Mouse (Mus musculus) heart, postnatal 10 days (tissue): ENCODE measurements around the gene Inpp5d. TPM values are rescaled to one million over a fixed set of nuclear protein-coding genes. Genes with fewer than 3 reads are reported as not detected.

Experiments used
- DNase-seq, 2 experiments: peaks; one replicate each; pipeline ENCODE4 v3.0.0; 2021
- intact Hi-C: fragments of 180-260 bp; cut with DNase I; formaldehyde crosslinking; loops from one replicate; pipeline ENCODE4 v1.15.1; 2025
- total RNA-seq, 2 experiments: library from RNA; stranded (reverse); gene quantifications; 2 replicates each; pipeline ENCODE4 v1.2.3; 2021

Gene Inpp5d
- 10 to 100 TPM; 13.6 to 17.4 TPM for total RNA-seq

DNA sequence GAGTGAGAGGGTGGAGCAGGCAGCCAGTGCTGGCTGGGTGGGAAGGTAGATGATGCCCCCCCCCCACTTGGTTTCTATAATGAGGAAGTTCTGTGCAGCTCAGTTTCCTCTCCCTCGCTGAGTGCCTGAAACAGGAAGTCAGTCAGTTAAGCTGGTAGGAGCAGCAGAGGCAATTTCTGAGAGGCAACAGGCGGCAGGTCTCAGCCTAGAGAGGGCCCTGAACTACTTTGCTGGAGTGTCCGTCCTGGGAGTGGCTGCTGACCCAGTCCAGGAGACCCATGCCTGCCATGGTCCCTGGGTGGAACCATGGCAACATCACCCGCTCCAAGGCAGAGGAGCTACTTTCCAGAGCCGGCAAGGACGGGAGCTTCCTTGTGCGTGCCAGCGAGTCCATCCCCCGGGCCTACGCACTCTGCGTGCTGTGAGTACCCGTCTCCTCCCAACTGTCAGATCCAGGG is at the start of gene Inpp5d:
Inpp5d (plus strand) TSS at position 102 of the 458 bp plus-strand sequence.
- intact Hi-C loops = loop anchor here (2.0 kb wide), 1 partner anchor 39 kb away; no protein-coding TSS in a partner anchor
- peak; percentile 40 to 53 for DNase-seq

DNA sequence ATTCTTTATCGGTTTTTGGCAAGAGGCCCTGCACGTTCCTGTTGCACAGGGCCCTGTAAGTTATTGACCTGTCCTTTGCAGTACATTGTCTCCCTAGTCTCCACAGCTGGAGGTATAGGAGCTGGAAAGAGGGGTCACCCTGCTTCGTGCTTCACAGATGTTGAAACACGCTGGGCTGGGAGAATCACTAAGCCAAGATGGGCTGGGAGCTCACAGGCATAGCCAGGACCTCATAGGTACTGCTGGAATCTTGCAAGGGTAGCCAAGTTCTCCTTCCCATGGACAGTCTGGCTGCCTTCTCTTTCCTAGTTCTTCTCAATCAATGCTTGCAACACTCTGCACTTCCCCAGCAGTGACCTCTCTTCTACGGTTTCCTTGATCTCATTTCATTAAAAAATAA is 46.9 kb upstream of the Inpp5d start:
- intact Hi-C loops = no loop called here

DNA sequence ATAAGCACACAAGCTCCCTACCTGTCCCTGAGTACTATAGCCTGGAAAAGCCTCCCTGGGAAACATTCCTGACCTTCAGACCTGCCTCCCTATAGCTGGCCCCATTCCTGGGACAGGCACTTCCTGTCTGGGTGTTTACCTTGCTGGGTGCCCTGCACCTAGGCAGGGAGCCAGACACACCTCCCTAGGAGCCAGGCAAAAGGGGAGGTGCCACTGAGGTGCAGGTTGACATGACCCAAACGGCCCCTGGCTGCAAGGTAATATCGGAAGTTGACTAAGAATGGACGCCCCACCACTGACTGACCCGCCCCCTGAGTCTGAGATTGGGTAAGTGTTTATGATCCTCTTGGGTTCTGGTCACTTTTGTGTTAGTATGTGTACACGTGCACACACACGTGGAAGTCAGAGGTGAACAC is 46.3 kb upstream of the Inpp5d start, which contains the start of gene Ngef:
Ngef (minus strand) TSS at position 71 of the 416 bp plus-strand sequence.
- intact Hi-C loops = no loop called here
- DNase-seq = no peak

More for the DNA sequence above, 46.9 kb upstream of the Inpp5d start:
- DNase-seq = no peak

DNA sequence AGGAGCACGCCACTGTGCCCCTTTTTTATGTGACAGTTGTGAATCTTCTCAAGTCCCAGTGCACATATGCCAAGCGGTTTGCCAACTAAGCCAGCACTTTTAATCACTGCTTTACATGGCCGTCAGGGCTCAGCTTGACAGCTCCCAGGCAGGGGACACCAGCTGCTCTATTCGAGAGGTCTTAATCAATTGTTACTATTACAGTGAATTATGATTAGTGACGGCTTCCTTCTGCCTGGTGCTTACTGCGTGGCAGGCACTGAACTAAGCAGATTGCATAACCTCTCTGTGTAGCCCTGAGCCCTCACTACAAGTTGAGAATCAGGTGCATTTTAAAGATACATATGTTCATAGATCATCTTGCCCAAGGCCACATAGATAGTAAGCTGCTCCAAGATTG is 45.8 kb upstream of the Inpp5d start:
- intact Hi-C loops = no loop called here
- DNase-seq = no peak

DNA sequence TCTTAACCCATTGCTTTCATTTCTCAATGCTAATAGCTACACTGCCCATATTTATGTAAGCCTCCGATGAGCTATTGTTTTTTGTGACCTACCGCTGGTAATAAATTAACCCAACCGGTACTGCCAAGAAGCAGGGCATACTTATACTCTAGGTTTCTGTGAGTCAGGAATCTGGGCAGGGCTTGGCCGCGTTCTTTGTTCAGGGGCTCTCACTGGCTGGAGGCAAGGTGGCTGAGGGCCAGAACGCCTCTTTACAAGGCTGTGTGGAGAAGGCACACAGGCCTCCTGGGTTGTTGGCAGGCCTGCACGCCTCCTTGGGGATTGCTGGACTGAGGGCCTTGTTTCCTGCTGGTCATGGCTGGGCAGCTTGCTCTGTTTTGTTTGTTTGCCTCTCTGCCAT is 45.3 kb upstream of the Inpp5d start:
- intact Hi-C loops = no loop called here
- peak; percentile 60 to 62 for DNase-seq

DNA sequence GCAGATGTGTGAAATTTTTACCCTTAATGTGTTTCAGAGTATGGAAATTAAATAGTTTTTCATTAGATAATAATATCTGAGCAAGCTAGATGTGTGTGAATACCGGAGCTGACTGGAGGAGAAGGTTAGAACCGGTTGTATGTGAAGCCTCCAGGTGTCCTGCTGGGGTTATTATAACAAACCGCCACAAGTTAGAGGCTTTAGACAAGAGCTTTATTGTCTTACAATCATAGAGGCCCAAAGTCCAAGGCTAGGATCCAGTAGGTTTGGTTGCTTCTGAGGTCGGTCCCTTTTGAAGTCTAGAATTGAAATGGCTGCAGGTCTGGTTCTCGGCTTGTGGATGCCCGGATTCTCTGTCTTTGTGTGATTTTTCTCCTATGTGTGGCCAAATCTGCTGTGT is 41.1 kb upstream of the Inpp5d start:
- intact Hi-C loops = no loop called here
- DNase-seq = no peak

DNA sequence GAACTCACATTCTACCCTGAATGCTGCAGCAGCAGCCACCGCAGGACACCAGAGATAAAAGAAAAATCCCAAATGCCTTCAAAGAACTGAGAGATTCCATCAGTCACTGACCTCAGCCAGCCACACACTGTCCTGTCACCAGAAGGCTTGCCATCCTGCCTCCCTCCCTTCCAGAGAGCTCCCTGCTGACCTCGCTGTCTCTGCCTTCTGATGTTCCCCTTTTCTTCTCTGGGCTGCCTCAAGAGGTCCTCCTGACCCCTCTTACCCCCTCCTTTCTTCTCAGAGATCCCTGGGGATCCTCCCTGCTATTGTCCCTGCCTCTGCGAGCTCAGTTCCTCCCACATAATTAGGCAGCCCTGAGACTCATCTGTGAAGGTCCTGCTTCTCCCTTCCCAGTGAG is 39.3 kb upstream of the Inpp5d start:
- intact Hi-C loops = no loop called here
- DNase-seq = no peak

DNA sequence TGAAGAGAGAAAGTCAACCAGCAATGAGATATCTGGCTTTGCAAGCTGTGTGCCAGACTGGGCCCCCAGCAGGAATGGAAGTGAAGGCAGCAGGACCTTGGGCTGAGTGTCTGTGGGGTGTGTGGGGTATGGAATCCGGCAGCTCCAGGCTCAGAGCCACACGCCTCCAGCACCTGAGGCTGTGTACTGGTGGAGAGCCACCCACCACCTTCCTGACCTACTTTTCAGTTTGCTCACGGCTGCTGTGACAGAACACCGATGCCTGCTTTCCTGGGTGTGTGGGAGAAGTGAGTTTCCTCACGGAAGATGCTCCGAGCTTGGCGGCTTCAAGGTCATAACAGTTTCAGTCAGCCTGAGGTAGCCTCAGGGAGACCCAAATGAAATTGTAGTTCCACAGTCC is 30.9 kb upstream of the Inpp5d start:
- intact Hi-C loops = no loop called here
- DNase-seq = no peak

DNA sequence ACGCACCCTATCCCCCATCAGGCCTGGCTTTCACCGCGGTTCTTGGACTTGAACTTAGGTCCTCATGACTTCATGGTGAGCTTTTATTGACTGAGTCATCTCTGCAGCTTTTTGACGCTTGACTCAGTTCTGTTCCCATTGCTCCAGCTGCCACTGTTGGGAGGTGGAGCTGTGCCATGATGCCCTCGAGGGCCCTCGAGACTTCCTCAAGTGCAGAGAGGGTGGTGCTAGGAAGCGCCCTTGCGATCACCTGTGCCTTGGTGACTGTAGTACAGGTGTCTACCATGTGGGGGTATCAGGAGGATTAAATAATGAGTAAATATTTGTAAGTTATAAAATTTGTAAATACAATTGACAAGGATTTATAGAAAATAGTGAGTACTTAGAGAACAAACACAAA is 30.1 kb upstream of the Inpp5d start:
- intact Hi-C loops = no loop called here
- no peak for DNase-seq

DNA sequence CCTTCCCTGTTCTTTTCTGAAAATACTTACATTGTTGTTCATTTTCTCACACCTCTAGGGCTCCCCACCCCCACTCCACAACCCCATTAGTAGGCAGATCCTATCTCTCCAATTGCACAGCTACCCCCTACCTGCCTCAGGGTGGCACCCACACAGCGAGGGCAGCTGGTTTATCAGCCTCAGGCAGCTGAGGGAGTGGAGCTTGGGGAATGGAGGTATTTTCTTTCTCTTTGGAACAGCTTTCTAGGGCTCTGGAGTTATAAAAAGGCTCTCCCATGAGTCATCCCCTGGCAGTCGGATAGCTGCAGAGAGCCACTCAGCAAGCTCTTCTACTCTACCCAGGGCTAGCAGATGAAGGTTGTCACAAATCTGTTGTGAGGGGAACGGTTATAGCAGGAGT is 25.9 kb upstream of the Inpp5d start:
- intact Hi-C loops = no loop called here
- peak; percentile 36 to 42 for DNase-seq

DNA sequence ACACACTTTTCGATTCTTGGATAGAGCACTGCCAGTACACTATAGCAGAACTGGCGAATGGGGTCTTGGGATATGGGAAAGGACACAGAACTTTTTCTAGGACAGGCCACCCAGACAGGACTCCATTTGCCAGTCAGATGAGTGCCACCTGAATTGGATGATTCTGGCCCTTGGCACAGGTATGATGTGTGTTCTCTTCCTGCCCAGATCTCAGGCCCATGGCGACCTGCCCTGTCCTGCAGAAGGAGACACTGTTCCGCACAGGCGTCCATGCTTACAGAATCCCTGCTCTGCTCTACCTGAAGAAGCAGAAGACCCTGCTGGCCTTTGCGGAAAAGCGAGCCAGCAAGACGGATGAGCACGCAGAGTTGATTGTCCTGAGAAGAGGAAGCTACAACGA is 25.4 kb upstream of the Inpp5d start:
- intact Hi-C loops = no loop called here
- DNase-seq = no peak

DNA sequence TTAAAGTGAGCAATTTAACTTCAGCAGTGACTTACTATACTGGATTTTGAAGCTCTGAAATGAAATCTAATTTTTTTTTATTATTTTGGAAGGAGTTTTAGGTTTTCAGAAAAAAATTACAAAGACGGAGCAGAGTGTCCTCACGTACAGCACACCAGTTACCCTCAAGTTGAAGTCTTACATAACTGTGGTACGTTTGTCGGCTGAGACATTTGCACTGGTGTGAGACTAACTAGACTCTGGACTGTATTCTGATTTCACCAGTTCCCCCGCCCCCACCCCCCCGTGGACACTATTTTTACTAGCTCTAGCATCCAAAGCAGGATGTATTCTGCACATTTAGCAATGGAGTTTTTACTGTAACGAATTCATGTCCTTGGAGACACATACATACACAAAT is 19.6 kb upstream of the Inpp5d start:
- intact Hi-C loops = no loop called here
- no peak for DNase-seq

DNA sequence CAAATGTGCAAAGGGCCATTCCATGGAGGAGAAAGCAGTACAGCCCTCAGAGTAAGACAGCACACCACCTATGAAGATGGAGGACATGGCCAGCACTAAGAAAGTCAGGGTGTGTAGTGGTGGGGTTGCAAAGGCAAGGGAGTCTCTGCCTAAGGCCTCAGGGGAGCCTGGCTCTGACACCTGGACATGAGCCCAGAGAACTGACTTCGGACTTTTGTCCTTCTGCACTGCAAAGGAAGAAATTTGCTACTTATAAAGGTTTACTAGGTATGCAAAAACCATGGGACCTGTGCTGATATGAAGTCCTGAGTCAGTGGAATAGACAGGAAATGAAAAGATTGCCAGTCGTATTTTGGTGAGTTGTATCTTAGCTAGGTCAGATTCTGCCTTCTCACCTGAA is 18.3 kb upstream of the Inpp5d start:
- no peak for DNase-seq
- intact Hi-C loops = no loop called here

DNA sequence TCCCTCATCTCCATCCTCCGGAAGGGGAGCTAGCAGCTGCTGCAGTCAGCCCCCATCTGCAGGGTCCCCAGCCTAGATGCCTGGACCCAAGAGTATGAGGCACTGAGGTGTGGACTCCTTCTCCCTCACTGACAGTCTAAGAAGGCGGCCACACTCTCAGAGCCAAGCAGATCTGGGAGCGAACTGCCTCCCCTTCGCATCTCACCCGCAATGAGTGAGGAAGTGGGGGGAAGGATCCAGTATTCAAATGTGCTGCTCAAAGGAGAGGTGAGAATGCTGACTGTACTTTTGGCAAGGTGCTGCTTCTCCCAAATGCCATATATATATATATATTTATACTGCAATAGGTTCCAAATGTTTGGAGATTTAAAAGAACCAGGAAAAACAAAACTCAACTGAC is 16.7 kb upstream of the Inpp5d start:
- DNase-seq = no peak
- intact Hi-C loops = no loop called here

DNA sequence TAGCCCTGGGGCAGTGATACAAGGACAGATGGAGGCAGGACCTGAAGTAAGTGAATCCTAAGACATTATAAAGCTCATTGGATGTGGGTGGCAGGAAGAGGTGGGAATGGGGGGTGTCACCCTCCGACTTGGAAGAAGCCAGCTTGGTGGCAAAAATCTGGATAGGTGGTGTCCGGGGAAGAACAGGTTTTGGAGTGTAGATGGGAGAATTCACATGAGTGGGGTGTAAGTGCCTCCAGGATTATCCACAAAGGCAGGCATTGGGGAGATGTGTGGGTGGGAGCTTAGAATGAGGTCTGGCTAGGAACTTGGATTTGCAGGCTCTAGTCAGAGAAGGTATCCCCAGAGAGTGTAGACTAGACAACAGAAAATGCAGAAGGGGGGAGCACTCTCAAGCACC is 14.8 kb upstream of the Inpp5d start:
- no peak for DNase-seq

DNA sequence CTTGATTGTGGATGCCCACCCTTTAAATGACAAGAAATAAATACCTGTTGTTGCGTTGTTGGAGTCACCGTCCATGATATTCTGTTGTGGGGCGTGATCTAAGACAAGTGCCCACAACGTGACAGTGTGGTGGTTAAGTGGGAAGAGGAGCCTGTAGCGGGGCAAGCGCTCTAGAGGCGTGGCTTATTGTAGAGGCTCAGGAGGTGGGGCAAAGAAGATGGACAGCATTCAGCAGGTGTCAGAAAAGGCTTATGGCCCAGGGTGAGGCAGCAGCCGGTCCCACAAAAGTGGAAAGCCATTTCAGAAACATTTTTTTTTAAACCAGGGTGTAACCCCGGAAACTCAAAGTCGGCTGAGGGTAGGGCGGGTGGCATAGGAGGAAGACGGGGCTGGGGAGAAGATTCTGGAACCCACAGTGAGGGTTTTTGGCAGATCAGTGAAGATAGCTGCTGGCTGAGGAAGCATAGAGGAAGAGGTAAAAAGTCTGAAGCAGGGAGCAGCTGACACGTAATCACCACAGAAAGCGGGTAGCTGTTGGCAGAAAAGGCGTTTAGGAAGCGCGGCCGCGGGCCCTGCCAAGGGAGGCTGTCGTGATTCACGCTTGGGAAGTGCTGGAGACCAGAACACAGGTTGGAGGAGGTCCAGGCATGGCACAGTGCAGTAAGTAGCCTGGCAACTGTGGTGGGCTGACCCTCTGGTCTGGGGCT is 12.6 kb upstream of the Inpp5d start:
- intact Hi-C loops = loop anchor here (5.0 kb wide), 2 partner anchors 135 to 160 kb away; partner anchors contain the start of gene Snorc
- peak; percentile 43 to 55 for DNase-seq

More for the DNA sequence above, 14.8 kb upstream of the Inpp5d start:
- intact Hi-C loops = loop anchor here (5.0 kb wide), 2 partner anchors 133 to 158 kb away; partner anchors contain the start of gene Snorc

DNA sequence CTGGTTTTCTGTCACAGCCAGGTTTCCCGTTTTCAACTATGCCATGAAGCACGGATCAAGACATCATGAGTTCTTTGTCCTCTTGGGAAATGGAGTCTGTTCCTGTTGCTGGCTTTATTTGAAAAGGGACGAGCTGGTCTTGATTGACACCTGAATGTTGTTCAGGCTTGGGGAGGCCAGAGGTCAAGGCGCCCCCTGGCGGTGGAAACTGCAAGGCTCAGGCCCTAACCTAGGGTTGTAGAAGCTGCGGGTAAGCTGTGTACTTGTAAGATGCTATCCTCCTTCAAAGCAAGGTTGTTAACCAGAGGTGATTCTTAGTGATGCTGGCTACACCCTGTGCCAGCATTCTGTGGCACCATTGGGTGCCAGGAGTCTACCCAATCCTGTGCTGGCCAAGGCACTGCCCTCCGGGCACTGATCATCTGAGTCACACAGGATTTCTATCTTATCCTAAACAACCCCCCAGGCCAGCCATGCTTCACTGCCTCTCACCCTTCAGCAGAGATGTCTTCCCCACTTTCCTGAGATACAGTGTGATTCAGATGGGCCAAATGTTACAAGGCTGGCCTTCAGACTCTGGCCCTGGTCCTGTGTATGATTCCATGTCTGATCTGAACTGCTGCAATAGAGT is 11.6 kb upstream of the Inpp5d start:
- peak; percentile 37 to 68 for DNase-seq

DNA sequence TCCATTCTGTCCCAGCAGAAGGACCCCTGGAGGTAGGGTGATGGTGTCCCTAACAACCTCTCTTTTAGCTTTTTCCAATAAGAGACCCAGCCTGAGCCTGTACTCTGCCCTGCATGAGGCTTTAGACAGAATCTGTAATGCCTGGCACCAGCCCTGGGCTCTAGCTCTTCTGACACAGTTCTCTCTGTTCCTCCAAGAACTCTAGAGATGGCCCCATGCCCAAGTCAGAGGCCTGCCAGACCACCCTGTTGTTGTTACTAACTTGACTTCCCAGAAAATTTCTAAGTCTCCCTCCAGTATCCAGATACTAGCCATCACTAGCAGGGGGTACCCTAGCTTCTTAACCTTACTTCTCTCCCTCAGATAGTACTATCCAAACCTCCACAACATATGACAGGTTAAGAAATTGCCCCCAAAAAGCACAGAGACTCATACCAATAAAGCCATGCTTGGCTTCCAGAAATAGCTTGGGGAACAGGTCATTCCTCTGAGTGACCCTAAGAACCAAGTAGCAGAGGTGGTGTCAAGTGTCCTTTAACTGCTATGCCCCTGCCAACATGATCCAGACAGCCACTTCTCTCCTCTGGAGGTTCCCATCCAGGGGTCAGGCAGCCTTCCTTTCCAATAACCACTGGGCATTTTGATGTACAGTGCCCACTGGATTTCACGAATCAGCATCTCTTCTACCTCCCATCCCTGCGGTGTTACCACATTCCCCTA is 5.4 kb upstream of the Inpp5d start:
- intact Hi-C loops = no loop called here
- DNase-seq = peak in 1 of 2 experiments; percentile 10

More for the DNA sequence above, 11.6 kb upstream of the Inpp5d start:
- intact Hi-C loops = loop anchor here (5.0 kb wide), 2 partner anchors 136 to 161 kb away; partner anchors contain the start of gene Snorc

DNA sequence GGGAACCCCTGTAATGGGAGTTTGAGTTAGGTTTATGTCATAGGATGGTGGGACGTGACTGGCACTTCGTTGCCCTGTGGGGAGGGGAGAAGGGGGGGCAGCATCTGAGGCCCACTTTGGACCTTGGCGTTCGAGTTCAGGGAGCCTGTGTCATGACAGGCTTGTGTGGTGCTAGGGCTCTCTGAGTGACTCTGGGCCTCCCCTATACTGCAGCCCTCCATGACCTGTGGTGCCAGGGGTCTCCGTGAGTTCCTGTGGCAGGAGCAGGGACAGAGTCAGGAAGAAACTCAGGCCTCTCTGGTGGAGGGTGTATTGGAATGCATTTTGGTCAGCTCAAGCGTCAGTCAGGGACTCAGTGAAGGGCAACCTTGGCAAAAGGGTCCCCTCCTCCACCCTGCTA is 581 bp downstream of the Inpp5d start:
- no peak for DNase-seq
- intact Hi-C loops = loop anchor here (2.0 kb wide), 1 partner anchor 38 kb away; no protein-coding TSS in a partner anchor

DNA sequence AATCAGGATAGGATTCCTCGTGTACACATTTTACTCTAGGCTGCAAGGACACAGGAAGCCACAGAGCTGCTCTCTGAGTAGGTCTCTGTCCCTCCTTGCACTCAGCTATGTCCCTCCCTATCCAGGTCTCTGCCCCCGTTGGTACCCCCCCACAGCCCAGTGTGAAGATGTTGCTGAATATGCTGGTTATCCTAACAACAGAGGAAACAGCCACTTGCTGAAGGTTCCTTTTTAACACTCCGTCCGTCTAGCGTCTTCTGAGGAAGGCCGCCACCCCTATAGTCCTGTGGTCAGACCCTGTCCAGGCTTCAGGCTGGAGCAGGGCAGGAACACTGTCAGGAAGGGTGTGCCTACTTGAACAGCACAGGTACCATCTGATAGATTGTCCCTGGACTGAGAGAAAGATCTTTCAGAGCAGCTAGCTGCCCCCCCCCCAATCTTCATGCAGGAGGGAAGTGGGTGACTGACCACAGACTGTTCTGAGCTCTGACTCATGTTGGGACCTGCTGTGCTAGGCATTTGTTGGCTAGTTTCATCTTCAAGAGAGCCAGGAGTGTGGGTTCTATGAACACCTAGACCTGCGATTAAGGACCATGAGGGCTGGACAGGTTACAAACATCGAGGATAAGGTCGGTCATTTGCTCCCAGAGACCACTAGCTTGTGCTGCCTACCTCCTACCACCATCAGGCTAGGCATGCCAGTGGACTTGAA is 1.2 kb downstream of the Inpp5d start:
- DNase-seq = peak in 1 of 2 experiments; percentile 8
- intact Hi-C loops = loop anchor here (2.0 kb wide), 1 partner anchor 37 kb away; no protein-coding TSS in a partner anchor
